Mouse (Mus musculus) heart, embryonic 12.5 days (tissue): ENCODE data around the gene Aoc1. TPM values are rescaled to one million over a fixed set of nuclear protein-coding genes. Genes with fewer than 3 reads are reported as not detected.

ENCODE experiments used
- ATAC-seq: fragments of 200-750 bp; cut with Nextera tagmentation; 2 replicates; pipeline ENCODE4 v1.8.0; 2017; ENCODE audit warnings: moderate TSS enrichment, moderate library complexity; ENCODE audit not compliant: insufficient number of reproducible peaks, low FRiP score
- H3K27ac ChIP-seq: fragments of 300-500 bp; sonication (generic); 2 replicates; pipeline ENCODE4 v1.5.1; 2016; ENCODE audit warnings: mild to moderate bottlenecking, moderate library complexity; ENCODE audit not compliant: poor library complexity, severe bottlenecking
- H3K27me3 ChIP-seq: fragments of 300-500 bp; sonication (generic); replicated peaks from 2 replicates; pipeline ENCODE4 v1.6.1; 2016; ENCODE audit warnings: mild to moderate bottlenecking, moderate library complexity
- H3K36me3 ChIP-seq: fragments of 300-500 bp; sonication (generic); 2 replicates; pipeline ENCODE4 v1.6.1; 2016; ENCODE audit warnings: mild to moderate bottlenecking, moderate library complexity
- H3K4me1 ChIP-seq: fragments of 300-500 bp; sonication (generic); replicated peaks from 2 replicates; pipeline ENCODE4 v1.6.1; 2016; ENCODE audit warnings: mild to moderate bottlenecking
- H3K4me2 ChIP-seq: fragments of 300-500 bp; sonication (generic); 2 replicates; pipeline ENCODE4 v1.6.1; 2016; ENCODE audit warnings: mild to moderate bottlenecking, moderate library complexity
- H3K4me3 ChIP-seq: fragments of 300-500 bp; sonication (generic); 2 replicates; pipeline ENCODE4 v1.5.1; 2016; ENCODE audit warnings: mild to moderate bottlenecking
- H3K9ac ChIP-seq: fragments of 300-500 bp; sonication (generic); 2 replicates; pipeline ENCODE4 v1.6.1; 2016; ENCODE audit warnings: mild to moderate bottlenecking, moderate library complexity
- H3K9me3 ChIP-seq: fragments of 300-500 bp; sonication (generic); replicated peaks from 2 replicates; pipeline ENCODE4 v1.6.1; 2016; ENCODE audit warnings: mild to moderate bottlenecking, moderate library complexity
- WGBS: fragments of 180-500 bp; shearing (Covaris S2); methylation state at CpG from one replicate; pipeline ENCODE4 v1.1.7; 2016; 5-methylcytosine and 5-hydroxymethylcytosine counted together
- polyA plus RNA-seq: library from polyadenylated mRNA; unstranded; fragments of >200 nt; fragmentation: Nextera tagmentation; extraction: Ambion mirVana; gene quantifications from 2 replicates; pipeline ENCODE4 v1.2.1, GENCODE M21; 2016

The Aoc1 gene
- polyA plus RNA-seq, 1 experiment from 2014 or later: not detected

DNA sequence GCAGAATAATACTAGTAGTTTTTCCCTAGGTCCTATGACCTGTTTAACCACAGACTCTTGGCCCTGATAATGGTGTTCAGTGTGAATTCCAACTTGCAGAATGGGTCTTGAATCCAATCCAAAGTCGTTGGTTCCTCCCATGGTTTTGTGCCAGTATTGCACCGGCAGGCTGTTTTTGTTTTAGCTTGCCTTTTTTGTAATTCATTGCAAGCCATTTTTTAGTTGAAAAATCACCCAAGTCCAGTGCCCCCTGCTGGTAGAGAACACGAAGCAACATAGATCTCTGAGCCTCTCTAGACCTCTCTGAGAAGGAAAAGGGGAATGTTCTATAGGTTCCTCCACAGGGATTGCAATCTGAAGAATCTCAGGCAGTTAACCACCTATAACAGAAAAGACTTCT, 39.3 kb downstream of the Aoc1 start:
- 42% methylated on average over 3 of the region's 3 CpGs for WGBS
- no peaks in the 10 kb centered on the region for H3K9me3 ChIP-seq
- H3K4me2 ChIP-seq: no peak overlapping the region
- H3K9ac ChIP-seq: no peak overlapping the region
- H3K4me3 ChIP-seq: no peak overlapping the region
- no peaks in the 10 kb centered on the region for H3K4me1 ChIP-seq
- no peaks in the 10 kb centered on the region for H3K36me3 ChIP-seq
- H3K27me3 ChIP-seq: 0 out of 2 replicates have a peak, but pooled peaks cover 4% of the 10 kb centered on the region
- no peak overlapping the region for H3K27ac ChIP-seq
- no peak for ATAC-seq

DNA sequence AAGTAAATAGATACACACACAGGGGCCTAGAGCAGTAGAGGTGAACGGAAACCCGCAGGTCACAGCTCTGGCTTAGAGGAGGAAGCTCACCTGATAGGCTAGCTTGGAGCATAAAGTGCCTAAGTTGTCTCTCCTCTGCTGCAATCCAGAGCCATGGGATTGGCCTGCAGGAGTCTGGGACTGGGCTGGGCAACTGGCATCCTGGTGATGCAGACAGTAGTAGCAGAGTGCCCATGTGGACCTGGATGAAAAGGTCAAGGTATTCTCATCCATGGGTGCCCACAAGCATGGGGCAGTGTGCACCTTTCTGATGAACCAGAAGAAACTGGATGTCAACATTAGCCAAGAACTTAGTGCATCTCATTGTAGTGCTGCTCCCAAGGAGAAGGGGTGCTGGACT, 40.9 kb downstream of the Aoc1 start:
- WGBS: 90% methylated on average over 2 of the region's 2 CpGs
- H3K9me3 ChIP-seq: no peaks in the 10 kb centered on the region
- no peak for ATAC-seq

DNA sequence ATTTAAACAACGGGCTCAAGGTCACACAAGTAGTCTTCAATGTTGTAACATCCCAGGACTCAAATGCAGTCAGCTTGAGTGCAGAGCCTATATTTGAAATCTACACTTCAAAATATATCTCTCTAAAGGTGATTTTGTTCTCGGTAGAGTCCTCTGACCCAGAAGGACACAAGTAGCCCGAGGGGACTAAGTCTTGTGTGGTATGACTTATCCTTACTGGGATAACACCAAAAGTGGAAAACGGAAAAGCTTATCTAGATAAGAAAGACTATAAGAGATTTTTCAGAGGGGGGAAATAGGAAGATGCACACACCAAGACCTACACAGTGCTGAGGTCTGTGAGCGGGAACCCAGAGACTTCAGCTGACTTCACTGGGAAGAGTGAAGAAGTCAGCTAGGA, 56.9 kb downstream of the Aoc1 start, which contains the start of gene 1600015I10Rik:
1600015I10Rik (plus strand) TSS at position 301 of the 400 bp plus-strand sequence.
- Histone ChIP-seq H3K9me3 (no peaks in the 10 kb centered on the region), H3K9ac (no peak within 1 kb of the TSS), H3K27ac (no peak within 1 kb of the TSS), H3K36me3 (no peaks in the 10 kb centered on the region), H3K27me3 (0 out of 2 replicates have a peak, but pooled peaks cover 4% of the 10 kb centered on the region), H3K4me3 (no peak within 1 kb of the TSS), H3K4me1 (peaks cover 8% of the 10 kb centered on the region), H3K4me2 (no peak within 1 kb of the TSS)
- WGBS: 77% methylated on average over 5 of the region's 5 CpGs
- ATAC-seq: no peak

More for the DNA sequence above, 40.9 kb downstream of the Aoc1 start:
- Histone ChIP-seq H3K9ac (no peak overlapping the region), H3K27ac (no peak overlapping the region), H3K4me2 (no peak overlapping the region), H3K4me3 (no peak overlapping the region), H3K27me3 (0 out of 2 replicates have a peak, but pooled peaks cover 4% of the 10 kb centered on the region), H3K36me3 (no peaks in the 10 kb centered on the region), H3K4me1 (no peaks in the 10 kb centered on the region)

DNA sequence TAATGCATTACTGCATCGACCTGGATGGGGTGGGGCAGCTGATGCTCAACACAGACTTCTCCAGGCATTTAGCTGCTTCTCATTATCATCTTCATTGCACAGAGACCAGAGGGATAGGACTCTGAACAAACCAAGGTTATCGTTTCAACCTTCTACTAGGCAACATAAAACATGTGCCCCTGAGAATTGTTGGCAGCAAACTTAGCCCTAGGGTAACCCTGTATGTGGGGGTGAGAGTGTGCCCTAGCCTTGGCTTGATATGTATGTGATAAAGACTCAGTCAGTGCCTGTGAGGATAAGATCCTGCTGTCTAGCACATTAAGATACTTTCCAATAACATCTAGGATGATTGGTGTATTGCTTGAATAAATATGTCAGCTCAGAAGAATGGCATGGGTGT, 76.9 kb downstream of the Aoc1 start:
- H3K27ac ChIP-seq: no peak overlapping the region
- no peak for ATAC-seq
- H3K4me3 ChIP-seq: no peak overlapping the region
- H3K36me3 ChIP-seq: no peaks in the 10 kb centered on the region
- no peak overlapping the region for H3K9ac ChIP-seq
- H3K4me2 ChIP-seq: no peak overlapping the region
- H3K9me3 ChIP-seq: no peaks in the 10 kb centered on the region
- no peaks in the 10 kb centered on the region for H3K27me3 ChIP-seq
- H3K4me1 ChIP-seq: no peaks in the 10 kb centered on the region
- WGBS: 63% methylated on average over 2 of the region's 2 CpGs

DNA sequence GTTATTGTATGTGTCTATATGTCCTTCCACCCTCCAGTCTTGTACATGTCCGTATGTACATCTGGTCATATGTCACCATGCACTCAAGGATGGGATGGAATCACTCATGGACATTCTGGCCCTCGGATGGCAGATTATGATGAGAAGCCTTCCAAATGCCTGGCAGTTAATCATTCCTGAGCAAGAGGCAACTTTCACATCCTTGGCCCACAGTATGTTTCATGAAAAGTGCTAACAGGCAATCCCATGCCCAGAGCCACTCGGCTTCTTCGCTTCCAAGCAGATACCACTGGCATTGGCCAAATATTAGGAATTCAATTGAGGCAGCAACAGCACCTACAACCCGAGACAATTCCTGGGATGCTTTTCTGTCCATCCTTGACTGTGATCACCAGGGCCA, 78.0 kb downstream of the Aoc1 start:
- no peak for ATAC-seq
- no peaks in the 10 kb centered on the region for H3K36me3 ChIP-seq
- no peaks in the 10 kb centered on the region for H3K27me3 ChIP-seq
- H3K4me2 ChIP-seq: no peak overlapping the region
- no peaks in the 10 kb centered on the region for H3K4me1 ChIP-seq
- 78% methylated on average over 5 of the region's 5 CpGs for WGBS
- H3K4me3 ChIP-seq: no peak overlapping the region
- H3K9ac ChIP-seq: no peak overlapping the region
- no peak overlapping the region for H3K27ac ChIP-seq
- no peaks in the 10 kb centered on the region for H3K9me3 ChIP-seq

DNA sequence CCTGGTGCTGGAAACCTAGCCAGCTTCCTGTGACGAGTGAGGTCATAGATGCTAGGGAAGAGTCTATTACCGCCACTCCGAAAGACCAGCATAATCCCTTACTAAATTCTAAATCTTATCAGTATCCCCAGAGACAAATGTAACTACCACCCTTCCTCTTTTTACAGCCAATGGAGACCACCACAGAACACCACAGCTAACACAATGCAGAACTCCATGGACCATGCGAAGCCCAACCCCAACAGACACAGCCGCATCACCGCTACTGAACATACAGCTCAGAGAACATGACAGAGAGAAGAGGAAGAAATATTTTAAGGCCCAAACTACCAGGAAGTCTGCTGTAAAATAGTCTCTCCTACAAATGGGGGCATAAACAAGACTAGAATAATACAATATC, 78.9 kb downstream of the Aoc1 start:
- Histone ChIP-seq H3K9ac (no peak overlapping the region), H3K9me3 (no peaks in the 10 kb centered on the region), H3K27ac (no peak overlapping the region), H3K27me3 (no peaks in the 10 kb centered on the region), H3K4me1 (no peaks in the 10 kb centered on the region), H3K4me2 (no peak overlapping the region), H3K4me3 (no peak overlapping the region), H3K36me3 (no peaks in the 10 kb centered on the region)
- no peak for ATAC-seq
- 76% methylated on average over 6 of the region's 6 CpGs for WGBS

DNA sequence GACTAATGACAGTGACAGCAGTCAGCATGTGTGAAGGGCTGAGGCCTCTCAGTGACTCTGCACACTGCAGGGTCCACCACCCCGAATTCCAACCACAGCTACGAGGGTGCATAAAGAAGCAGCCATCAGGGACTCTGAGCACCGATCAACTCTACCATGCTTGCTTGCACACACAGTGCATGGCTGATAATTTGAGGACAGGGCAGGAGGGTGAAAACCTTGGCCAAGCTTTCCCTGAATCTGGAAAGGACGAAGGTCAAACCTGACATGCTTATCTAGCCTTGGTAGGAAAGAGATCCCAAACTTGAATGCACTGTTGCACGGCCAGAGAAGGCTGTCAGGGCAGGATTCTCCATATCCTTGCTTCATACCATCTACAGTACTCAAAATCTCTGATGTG, 80.5 kb downstream of the Aoc1 start:
- Histone ChIP-seq H3K4me1 (no peaks in the 10 kb centered on the region), H3K9ac (no peak overlapping the region), H3K9me3 (no peaks in the 10 kb centered on the region), H3K27ac (no peak overlapping the region), H3K4me2 (no peak overlapping the region), H3K36me3 (no peaks in the 10 kb centered on the region), H3K27me3 (no peaks in the 10 kb centered on the region; the same call in 1 of the 2 replicates), H3K4me3 (no peak overlapping the region)
- no peak for ATAC-seq
- 73% methylated on average over 5 of the region's 5 CpGs for WGBS

DNA sequence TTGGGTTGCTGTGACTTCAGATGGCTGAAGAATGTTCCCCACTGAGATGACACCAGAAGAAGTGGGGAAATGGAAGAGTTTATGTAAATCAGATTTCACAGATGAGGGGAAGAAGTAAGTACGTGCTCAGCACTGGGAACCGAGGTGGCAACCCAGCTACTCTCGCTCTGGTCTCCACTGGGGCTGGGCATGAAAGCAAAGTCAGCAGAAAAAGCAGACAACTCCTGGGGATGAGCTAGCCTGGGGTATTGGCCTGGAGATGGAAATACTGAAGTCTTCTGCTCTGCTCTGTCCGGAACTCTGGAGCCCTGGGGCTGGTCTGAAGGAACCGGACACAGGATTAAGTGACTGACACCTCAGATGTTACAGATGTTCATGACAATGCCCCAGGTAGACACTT, 81.5 kb downstream of the Aoc1 start:
- Histone ChIP-seq H3K4me1 (no peaks in the 10 kb centered on the region), H3K27me3 (no peaks in the 10 kb centered on the region; the same call in 1 of the 2 replicates), H3K27ac (no peak overlapping the region), H3K4me3 (no peak overlapping the region), H3K9ac (no peak overlapping the region), H3K9me3 (no peaks in the 10 kb centered on the region), H3K36me3 (no peaks in the 10 kb centered on the region), H3K4me2 (no peak overlapping the region)
- 70% methylated on average over 5 of the region's 5 CpGs for WGBS
- no peak for ATAC-seq

DNA sequence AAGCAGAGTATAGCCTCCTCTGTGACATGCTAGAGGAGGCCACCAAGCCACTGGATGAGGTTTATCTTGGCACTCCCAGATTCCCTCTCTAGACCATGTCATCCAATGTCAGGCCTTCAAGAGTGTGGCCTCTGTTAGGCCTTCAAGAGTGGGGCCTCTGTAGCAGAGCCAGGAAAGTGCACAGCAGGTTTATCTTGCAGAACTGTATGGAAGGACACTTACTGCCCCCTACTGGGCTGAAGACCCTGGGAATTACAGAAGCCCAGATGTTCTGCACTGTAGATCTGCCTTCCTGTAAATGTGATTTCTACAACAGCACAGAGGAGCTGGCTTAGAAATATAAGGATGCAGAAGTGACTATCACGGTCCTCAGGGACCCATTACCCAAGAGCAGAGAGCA, 82.2 kb downstream of the Aoc1 start:
- Histone ChIP-seq H3K4me1 (no peaks in the 10 kb centered on the region), H3K27ac (no peak overlapping the region), H3K4me2 (no peak overlapping the region), H3K36me3 (no peaks in the 10 kb centered on the region), H3K27me3 (no peaks in the 10 kb centered on the region; the same call in 1 of the 2 replicates), H3K9me3 (no peaks in the 10 kb centered on the region), H3K4me3 (no peak overlapping the region), H3K9ac (no peak overlapping the region)
- 28% methylated on average over 1 of the region's 1 CpGs for whole genome bisulfite sequencing
- no peak for ATAC-seq

DNA sequence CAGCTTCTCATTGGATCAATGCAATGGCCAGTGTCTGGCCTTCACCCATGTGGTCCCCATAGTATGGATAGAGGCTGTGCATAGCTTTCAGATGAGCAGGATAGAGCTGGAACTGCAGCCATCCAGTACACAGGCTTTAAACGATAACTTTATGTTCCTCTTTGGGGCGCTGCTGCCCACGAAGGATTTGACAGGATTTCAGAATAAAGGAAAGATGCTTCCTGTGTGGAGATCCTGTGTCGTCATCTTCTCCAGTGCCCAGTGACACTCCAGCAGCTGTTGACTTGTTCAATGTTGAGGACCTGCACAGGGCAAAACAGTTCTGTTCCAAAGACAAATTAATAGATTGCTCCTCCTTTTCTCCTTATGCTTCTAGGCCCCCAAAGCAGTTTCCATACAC, 84.1 kb downstream of the Aoc1 start:
- ATAC-seq: no peak
- Histone ChIP-seq H3K9ac (no peak overlapping the region), H3K27ac (no peak overlapping the region), H3K36me3 (no peaks in the 10 kb centered on the region), H3K4me1 (no peaks in the 10 kb centered on the region), H3K27me3 (no peaks in the 10 kb centered on the region; the same call in 1 of the 2 replicates), H3K4me2 (no peak overlapping the region), H3K9me3 (no peaks in the 10 kb centered on the region), H3K4me3 (no peak overlapping the region)
- 69% methylated on average over 4 of the region's 4 CpGs for WGBS

DNA sequence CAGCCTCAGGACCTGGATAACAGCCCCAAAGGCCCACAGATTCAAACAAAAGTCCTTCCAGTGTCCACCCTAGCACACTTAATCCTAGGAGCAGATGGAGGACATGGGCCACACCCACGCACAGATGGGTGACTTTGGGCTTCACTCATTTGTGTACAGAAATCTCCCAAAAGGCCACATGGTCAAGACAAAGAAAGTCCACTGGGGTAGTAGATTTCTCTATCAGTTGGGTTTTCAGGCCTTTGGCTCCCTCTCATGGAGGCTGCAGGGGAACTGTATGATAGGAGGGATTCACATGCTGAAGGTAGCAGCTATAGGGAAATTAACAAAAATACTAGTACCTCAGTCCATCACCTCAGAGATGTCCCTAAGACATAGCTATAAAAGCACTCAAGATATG, 85.4 kb downstream of the Aoc1 start:
- ATAC-seq: no peak
- H3K4me1 ChIP-seq: no peaks in the 10 kb centered on the region
- no peak overlapping the region for H3K4me2 ChIP-seq
- no peaks in the 10 kb centered on the region for H3K9me3 ChIP-seq
- H3K36me3 ChIP-seq: no peaks in the 10 kb centered on the region
- no peak overlapping the region for H3K27ac ChIP-seq
- 70% methylated on average over 1 of the region's 1 CpGs for WGBS
- H3K27me3 ChIP-seq: no peaks in the 10 kb centered on the region; the same call in 1 of the 2 replicates
- no peak overlapping the region for H3K9ac ChIP-seq
- no peak overlapping the region for H3K4me3 ChIP-seq
